Mouse (Mus musculus): ENCODE results near the gene Pop7. TPM values are rescaled to one million over a fixed set of nuclear protein-coding genes. Genes with fewer than 3 reads are reported as not detected.

The Pop7 gene
- polyA plus RNA-seq, 1 experiment, result 7.1 TPM

- Histone ChIP-seq H3K9me3 (ENCODE audit: control insufficient read depth, low read length) (no peaks in the 10 kb centered on the region), H3K4me1 (ENCODE audit: control insufficient read depth) (no peaks in the 10 kb centered on the region), H3K36me3 (ENCODE audit: control insufficient read depth) (no peaks in the 10 kb centered on the region), H3K27me3 (ENCODE audit: control insufficient read depth) (no peaks in the 10 kb centered on the region), H3K4me3 (replicated peaks) (no peak overlapping the region)
- TF ChIP-seq TAL1 (IDR thresholded peaks at IDR 0.05; ENCODE audit: low read length) (no peak), GATA1 (IDR thresholded peaks at IDR 0.05; ENCODE audit: low read length) (no peak)
These were observed 47.1 kb downstream of the Pop7 start for GRCm38 (mm10) chr5:137455206-137455605.

Other genes with a start within 250 kb of the Pop7 start
- gene Ache, start 215.0 kb downstream of the Pop7 start, polyA plus RNA-seq (2012), result 29.5 and 30.9 TPM in 2 replicates
- gene Ufsp1, start 207.9 kb downstream of the Pop7 start, polyA plus RNA-seq (2012), result 14.1 and 16.4 TPM in 2 replicates
- 73.3 and 89.6 TPM in 2 replicates for gene Srrt, start 194.8 kb downstream of the Pop7 start, polyA plus RNA-seq (2012)
- gene Trip6, start 188.1 kb downstream of the Pop7 start, polyA plus RNA-seq (2012), result 0.51 and 0.54 TPM in 2 replicates
- gene Slc12a9, start 168.9 kb downstream of the Pop7 start, polyA plus RNA-seq (2012), result 0.05 and 0.06 TPM in 2 replicates
- gene Ephb4, start 152.4 kb downstream of the Pop7 start, polyA plus RNA-seq (2012), result 0.04 and 0.07 TPM in 2 replicates
- under 0.01 TPM in 1 of 2 replicates, not detected in the other for gene Zan, start 25.5 kb downstream of the Pop7 start, polyA plus RNA-seq (2012)
- gene Gigyf1, start 16.0 kb upstream of the Pop7 start, polyA plus RNA-seq (2012), result 2.4 and 2.6 TPM in 2 replicates
- not detected in 2 replicates for gene Epo, start 30.7 kb upstream of the Pop7 start, polyA plus RNA-seq (2012)
- gene Gnb2, start 31.0 kb upstream of the Pop7 start, polyA plus RNA-seq (2012), result 59.2 and 65.3 TPM in 2 replicates
- not detected in 2 replicates for gene Actl6b, start 51.0 kb upstream of the Pop7 start, polyA plus RNA-seq (2012)
- gene Tfr2, start 67.3 kb upstream of the Pop7 start, polyA plus RNA-seq (2012), result 9.2 and 10.1 TPM in 2 replicates
- gene Mospd3, start 98.5 kb upstream of the Pop7 start, polyA plus RNA-seq (2012), result 105 and 109 TPM in 2 replicates
- 0.10 and 0.22 TPM in 2 replicates for gene Pcolce, start 111.3 kb upstream of the Pop7 start, polyA plus RNA-seq (2012)
- gene Fbxo24, start 126.5 kb upstream of the Pop7 start, polyA plus RNA-seq (2012), result not detected in 2 replicates
- 6.3 and 7.1 TPM in 2 replicates for gene Lrch4, start 126.6 kb upstream of the Pop7 start, polyA plus RNA-seq (2012)
- gene Gm20605, start 126.7 kb upstream of the Pop7 start, polyA plus RNA-seq (2012), result 3.8 and 3.9 TPM in 2 replicates
- 5.9 and 11.5 TPM in 2 replicates for gene Sap25, start 138.8 kb upstream of the Pop7 start, polyA plus RNA-seq (2012)
- 0.02 TPM in 1 of 2 replicates, not detected in the other for gene Irs3, start 143.2 kb upstream of the Pop7 start, polyA plus RNA-seq (2012)
- gene Agfg2, start 182.2 kb upstream of the Pop7 start, polyA plus RNA-seq (2012), result 17.1 and 20.4 TPM in 2 replicates
- gene Nyap1, start 239.1 kb upstream of the Pop7 start, polyA plus RNA-seq (2012), result 0.97 and 1.2 TPM in 2 replicates
- 53.9 and 58.8 TPM in 2 replicates for gene Tsc22d4, start 243.2 kb upstream of the Pop7 start, polyA plus RNA-seq (2012)